Mouse (Mus musculus) urinary bladder, adult 18-20 months (tissue): Measurements from ENCODE around the gene Nagk.
A peak's percentile ranks its signal among the peaks of the same experiment; 100 is the strongest.
"Not testable (repeated sequence)": the region's sequence is repeated elsewhere in the genome, so short reads cannot be mapped to it uniquely, and the experiment has no call there.

Experiments used
- DNase-seq, 2 experiments: peaks; one replicate each; pipeline ENCODE4 v3.0.0; 2022; ENCODE audit warnings: low spot score in 2 of 2, mixed read lengths in 2 of 2

The Nagk gene

DNA sequence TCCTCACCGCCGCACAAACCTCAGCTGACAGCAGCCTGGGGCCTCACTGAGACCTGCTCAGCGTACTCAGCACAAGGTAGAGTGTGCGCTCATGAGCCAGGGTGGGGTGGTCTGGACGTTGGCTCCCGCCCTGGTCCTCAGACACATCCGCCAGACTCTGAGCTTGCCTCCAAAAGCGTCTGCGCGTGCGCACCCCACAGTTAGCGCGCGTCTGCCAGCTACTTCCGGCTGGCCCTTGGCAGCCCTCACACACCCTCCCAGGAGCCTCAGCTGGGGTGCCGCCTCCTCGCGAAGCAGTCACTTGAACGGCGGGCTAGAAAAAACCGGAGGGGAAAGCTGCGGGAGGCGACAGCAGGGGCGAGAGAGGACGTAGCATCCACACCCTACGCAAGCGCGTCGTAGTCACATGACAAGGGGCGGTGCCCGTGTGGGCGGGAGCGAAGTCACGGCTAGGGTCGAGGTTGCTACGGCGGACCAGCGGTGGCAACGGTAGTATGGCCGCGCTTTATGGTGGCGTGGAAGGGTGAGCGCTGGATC lies at the start of gene Nagk:
Nagk (plus strand) TSS at position 223 of the 537 bp plus-strand sequence.
- DNase-seq: peak; percentile 88 to 96

DNA sequence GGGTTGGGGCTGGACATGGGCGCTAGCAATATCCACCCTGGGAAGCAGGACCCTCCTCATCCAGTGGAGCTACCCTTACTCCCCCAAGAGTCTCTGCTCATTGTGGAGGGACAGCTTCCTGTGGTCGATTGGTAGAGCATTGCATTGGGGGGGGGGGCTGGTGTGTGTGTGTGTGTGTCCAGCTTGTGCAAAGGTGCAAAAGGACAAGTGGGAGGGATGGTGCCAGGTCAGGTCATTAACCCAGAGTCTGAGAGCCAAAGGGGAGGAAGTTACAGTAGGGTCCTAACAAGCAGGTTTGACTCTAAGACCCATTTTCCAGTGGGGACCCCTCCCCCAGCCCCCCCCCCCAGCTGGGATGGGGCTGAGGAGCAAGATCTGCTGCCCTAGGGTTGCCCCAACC lies 49.3 kb upstream of the Nagk start:
- DNase-seq: no peak

GRCm38 (mm10) chr6:83749286-83749685 lies 45.5 kb upstream of the Nagk start:
- no peak for DNase-seq

- DNase-seq: peak in 1 of 2 experiments; percentile 46
Measured at GRCm38 (mm10) chr6:83750171-83750684, 44.6 kb upstream of the Nagk start.

DNA sequence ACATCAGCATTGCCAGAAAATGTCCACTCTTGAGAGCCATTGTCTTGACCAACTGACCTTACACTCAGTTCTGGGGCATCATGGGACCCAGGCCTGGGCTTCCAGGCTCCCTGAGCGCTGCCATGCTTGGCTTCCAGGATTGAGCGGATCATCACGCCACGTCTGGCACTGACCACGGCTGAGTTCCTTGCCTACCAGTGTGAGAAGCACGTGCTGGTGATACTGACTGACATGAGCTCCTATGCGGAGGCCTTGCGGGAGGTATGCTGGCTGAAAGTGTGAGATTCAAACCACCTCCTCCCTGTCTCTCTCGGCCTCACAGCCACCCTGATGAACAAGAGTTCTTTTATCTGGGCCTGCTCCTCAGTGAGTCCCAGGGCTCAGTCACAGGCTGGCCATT lies 38.7 kb upstream of the Nagk start:
- DNase-seq: no peak

DNA sequence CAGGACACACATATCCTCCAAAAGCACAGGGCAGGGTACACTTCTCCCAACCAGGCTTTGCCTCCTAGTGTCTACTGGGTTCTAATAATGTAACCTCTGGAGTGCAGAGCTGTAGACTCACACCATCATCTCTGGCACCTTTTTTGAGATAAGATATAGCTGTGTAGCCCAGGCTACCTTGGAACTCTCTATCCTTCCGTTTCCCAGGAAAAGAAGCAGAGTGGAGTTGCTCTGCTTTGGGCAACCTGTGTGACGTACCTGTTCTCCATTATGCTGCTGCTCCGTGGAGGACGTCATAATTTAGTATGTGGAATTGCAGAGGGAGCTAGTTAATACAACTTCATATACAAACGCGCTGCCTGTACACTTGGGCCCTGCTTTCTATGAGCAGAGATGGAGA lies 32.4 kb upstream of the Nagk start, which contains the start of gene Ankrd53:
Ankrd53 (plus strand) TSS at position 301 of the 400 bp plus-strand sequence.
- DNase-seq: no peak

GRCm38 (mm10) chr6:83762880-83763431 lies 31.8 kb upstream of the Nagk start:
- DNase-seq: peak; percentile 13 to 36

GRCm38 (mm10) chr6:83766982-83767381 lies 27.8 kb upstream of the Nagk start:
- DNase-seq: no peak

DNA sequence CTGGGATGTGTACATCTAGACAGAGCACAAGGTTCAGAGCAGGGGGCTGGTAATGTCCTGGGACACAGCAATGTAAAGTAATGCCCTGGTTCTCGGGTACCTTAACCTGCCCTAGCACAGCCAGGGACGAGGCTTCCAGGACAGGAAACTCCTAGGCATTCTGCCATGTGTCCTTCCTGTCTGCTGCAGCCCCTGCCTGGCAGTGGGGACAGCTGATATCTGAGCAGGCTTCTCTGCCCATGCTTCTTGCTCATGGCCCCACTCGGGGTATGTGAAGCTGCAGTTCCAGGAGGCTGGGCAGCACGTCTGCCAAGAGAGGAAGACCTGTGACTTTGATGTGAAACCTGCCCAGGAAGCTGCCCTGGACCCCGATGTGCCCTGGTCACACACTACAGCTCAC lies 26.3 kb upstream of the Nagk start:
- DNase-seq: no peak

DNA sequence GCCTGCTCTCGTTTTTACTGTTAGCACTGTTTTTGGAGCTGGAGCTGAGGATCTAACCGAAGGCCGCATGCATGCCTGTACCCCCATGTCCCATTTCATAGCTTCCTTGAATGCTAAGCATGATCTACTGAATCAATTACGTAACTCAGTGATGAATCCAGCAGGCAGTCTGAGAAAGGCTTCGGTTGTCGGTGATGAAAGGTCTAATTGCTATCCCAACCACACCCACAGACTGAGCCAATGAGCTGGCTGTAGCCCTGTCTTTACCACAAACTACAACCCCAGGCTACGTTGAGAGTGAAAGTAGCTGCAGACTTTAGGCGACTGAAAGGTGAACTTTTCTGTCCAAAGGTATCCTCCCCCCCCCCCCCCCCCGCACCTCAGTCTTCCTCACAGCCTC lies 20.7 kb upstream of the Nagk start:
- no peak for DNase-seq

GRCm38 (mm10) chr6:83774781-83775563 lies 19.8 kb upstream of the Nagk start:
- DNase-seq: no peak

- DNase-seq: peak; percentile 81 to 86
Measured at GRCm38 (mm10) chr6:83775638-83776293, 19.0 kb upstream of the Nagk start, which contains the start of gene Tex261. TSS of gene Tex261 (minus strand) at chr6:83775813.

DNA sequence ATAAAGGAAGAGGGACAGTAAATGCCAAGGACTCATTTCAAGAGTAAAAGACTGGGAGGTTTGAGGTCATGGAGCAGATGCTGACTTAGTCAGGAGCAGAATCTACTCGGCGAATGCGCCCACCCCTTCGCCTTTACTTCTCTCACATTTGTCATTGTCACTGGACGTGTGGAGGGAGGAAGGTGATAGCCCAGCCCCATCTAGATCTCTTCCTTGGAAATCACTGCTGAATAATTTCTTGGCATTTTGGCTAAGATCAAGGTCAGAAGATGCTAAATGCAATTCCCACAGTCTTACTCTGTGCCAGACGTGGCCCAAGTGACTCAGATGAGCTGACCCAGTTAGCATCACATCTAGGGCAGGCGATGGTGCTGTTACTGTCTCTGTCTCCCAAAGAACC lies 16.5 kb upstream of the Nagk start:
- DNase-seq: no peak

GRCm38 (mm10) chr6:83779026-83779425 lies 15.8 kb upstream of the Nagk start:
- DNase-seq: peak in 1 of 2 experiments; percentile 43

DNA sequence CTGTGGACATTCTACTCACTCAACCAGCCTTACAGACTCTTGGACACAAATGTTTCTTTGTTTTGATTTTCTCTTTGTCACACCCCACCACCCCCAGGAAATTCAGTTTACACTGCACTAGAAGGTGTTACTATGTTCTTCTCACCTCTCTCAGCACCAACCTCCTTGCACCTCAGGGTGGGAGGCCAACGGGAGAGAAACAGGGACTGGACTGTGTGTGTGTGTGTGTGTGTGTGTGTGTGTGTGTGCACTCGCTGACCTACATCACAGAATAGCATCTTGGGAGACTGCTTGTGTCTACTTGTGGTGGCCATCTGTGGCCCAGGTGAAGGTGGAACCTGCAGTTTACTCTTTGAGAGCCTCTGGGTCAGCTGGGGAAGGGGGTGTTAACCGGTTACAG lies 8.4 kb upstream of the Nagk start:
- no peak for DNase-seq

GRCm38 (mm10) chr6:83788554-83788953 lies 6.2 kb upstream of the Nagk start:
- DNase-seq: no peak

GRCm38 (mm10) chr6:83790533-83790932 lies 4.2 kb upstream of the Nagk start:
- DNase-seq: not testable (repeated sequence)

GRCm38 (mm10) chr6:83791251-83791890 lies 3.4 kb upstream of the Nagk start:
- no peak for DNase-seq

- peak in 1 of 2 experiments; percentile 55 for DNase-seq
Measured at GRCm38 (mm10) chr6:83795492-83795900, 714 bp downstream of the Nagk start.

- no peak for DNase-seq
Measured at GRCm38 (mm10) chr6:83796686-83797085, 1.9 kb downstream of the Nagk start.

- DNase-seq: no peak
Measured at GRCm38 (mm10) chr6:83802033-83802432, 7.3 kb downstream of the Nagk start.

DNA sequence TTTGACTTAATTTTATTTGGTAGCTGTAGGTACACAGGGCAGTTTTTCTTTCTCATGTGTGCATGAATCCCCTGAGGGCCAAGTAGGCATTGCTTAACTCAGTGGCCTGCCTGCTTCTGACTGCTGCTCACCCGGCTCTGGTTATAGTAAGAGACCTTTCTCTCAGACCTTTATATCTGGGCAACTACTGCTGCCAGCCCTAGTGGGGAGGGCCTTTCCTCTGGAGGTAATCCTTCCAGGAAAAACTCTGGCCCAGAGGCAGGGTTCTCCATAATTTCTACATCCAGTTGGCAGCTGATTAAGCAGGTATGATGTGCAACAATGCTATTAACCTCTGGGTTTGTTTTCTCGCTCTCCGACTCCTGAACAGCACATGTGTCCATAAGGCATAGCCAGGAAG lies 8.1 kb downstream of the Nagk start:
- no peak for DNase-seq
